Mouse (Mus musculus) heart, postnatal 4 days (tissue): ENCODE results near the gene Pon3. TPM values are rescaled to one million over a fixed set of nuclear protein-coding genes. Genes with fewer than 3 reads are reported as not detected.
"Not testable (repeated sequence)": the region's sequence is repeated elsewhere in the genome, so short reads cannot be mapped to it uniquely, and the experiment has no call there.

Experiments
- DNase-seq: peaks from one replicate; pipeline ENCODE4 v3.0.0; 2021
- total RNA-seq, 2 experiments: library from RNA; stranded (reverse); gene quantifications; 2 replicates each; pipeline ENCODE4 v1.2.3; 2021

Gene Pon3
- total RNA-seq, 2 experiments from 2014 or later, result 25.1 to 25.8 TPM

DNA sequence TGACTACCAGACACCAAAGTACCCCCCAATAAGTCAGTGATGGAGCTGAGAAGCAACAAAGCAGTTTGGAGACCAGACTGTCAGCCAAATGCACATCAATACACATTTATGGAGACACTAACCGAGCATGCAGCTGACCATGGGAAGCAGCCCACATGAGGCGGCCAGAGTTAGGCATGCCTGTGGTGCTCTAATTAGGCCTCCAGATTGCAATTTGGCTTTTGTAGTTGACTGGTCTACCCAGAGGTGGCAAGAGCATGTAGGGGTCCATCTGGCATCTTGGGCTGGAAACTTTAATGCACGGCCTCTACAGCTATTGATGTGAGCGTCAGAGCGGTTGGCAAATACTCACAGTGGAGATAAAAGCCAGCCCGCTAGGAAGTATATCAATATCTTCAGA lies 10.2 kb downstream of the Pon3 start:
- DNase-seq, result no peak

DNA sequence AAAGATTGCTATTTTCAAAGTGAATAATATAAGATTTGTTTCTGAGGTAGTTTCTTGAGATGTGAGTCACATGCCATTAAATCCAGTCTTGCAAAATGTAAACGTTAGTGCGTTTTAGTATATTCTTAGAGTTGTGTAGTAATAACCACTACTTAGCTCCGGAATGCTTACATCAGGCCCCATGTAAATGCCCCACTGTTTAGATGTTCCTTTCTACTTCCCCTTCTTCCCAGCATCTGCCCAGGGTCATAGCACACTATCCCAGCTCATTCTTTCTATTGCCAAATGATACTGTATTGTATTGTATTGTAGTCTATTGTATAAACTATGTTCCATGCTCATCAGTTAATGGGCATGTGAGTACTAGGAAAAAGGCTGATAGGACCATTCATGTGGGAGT lies 17.3 kb downstream of the Pon3 start:
- DNase-seq, result no peak

DNA sequence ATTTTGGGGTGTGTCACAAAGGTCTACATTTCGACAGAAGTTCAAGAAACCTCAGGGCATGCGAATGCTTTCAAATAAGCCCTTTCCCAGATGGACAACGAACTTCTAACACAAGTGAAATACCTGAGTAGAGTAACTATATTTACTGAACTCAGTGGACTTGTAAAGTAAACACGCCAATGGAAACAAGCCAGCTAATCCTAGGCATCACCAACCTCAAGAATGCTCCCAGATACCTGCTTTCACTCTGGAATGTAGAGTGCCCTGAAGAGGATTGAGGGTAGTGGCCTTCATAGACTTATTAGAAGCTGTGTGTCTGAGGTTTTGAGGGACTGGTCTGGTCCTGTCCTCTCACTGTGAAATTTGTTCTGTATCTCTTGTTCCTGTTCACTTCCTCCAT lies 18.6 kb downstream of the Pon3 start:
- no peak for DNase-seq

DNA sequence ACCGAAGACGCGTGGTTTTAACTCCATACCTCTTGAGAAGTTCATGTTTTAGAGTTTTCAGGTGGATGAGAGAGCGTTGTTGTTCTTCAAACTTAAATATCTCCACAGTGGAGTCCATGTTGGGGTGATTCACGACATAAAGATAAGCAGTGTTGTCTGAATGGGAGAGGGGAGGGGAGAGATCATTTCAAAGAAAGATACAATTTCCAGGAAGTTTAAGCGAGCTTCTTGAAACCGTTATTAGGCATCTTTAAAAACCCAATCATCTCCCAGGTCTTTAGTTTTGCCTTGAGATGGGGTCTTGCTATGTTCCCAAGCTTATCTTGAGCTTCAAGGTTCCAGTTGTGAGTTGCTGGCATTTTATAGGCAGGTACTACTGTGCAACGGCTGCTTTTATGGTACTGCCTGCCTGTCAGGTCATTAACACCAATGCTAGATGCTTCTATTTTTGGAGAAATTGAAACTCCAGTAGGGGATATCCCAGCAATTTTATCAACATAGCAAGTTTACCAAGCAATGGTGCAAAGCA lies 19.2 kb downstream of the Pon3 start:
- no peak for DNase-seq

DNA sequence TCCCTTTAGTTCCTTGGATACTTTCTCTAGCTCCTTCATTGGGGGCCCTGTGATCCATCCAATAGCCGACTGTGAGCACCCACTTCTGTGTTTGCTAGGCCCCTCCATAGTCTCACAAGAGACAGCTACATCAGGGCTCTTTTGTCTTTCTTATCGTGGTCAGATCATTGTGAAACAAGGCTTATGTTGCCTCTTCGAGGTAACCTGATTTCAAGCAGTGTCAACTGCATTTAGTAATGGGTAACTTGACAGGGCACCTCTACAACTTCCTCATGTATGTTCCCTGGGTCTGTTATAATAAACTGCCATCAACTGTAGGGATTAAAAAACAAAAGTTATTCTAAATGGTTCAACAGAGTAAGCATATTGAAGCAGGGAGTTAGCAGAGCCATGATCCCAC lies 21.5 kb downstream of the Pon3 start:
- DNase-seq, result no peak

DNA sequence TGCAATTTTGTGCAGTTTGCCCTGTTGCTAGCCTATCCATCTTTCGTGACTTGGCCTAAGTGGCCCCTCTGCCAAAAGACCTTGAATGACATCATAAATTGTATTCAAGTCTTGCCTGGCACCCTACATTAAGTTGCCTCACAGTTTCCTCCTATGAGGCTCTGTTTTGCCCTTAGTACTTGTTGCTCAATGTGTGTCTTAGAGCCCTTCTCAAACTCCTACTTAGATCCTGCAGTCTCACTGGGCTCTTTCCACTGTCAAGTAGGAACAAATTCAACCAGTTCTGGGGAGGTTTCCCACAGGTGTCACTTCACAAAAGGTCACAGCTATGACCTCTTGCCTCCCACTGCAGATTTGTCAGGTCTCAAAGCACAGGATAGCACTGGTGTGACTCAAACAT lies 22.3 kb downstream of the Pon3 start:
- no peak for DNase-seq

DNA sequence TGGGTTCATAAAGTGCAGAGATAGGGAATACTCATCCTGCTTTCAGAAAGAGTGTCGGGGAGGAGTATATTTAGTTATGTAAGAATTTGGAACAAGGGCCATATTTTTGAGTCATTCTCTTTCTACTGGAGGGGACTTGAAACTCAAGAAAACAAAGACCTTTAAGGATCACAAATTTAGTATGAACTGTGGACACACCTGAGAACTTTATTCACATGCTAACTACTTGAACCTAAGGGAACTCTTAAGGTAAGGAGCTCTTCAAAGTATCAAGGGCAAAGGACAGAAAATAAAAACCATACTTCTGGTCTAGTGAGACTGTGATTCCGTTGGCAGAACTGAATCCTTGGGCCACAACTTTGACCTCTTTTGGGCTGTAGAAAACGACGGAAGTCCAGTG lies 24.1 kb downstream of the Pon3 start:
- DNase-seq, result no peak

DNA sequence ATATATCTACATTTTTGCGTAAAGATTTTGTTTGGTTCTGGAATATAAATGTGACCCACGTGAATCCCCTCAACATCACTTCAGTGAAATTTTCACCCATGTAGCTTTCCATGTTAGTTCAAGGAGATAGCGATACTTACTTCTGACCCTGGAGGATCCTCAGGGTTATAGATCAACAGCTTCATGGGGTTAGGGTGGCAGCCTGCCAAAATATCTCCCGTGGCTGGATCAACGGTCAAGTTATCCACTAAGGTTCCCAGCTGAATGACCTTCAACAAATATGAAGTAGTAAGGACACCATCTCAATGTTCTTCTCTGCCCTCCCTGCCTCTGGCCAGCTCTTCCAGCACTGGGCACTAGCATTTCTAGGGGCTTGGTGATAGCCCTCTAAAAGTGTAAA lies 25.8 kb downstream of the Pon3 start:
- DNase-seq, result no peak

DNA sequence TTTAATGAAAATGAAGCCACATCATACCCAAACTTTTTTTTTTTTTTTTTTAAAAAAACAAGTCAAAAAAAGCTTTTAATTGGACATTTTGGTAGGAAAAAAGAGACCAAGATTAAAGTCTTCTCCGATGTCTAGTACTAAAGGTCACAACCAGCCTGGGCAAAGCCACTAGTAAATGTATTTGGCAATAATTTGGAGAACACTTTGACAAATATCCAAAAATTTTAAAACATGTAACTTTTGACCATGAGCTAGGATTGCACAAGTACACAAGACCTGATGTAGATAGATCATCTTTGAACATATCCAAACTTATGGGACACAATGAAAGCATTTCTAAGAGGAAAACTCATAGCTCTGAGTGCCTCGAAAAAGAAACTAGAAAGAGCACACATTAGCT lies 32.5 kb downstream of the Pon3 start:
- not testable (repeated sequence) for DNase-seq

DNA sequence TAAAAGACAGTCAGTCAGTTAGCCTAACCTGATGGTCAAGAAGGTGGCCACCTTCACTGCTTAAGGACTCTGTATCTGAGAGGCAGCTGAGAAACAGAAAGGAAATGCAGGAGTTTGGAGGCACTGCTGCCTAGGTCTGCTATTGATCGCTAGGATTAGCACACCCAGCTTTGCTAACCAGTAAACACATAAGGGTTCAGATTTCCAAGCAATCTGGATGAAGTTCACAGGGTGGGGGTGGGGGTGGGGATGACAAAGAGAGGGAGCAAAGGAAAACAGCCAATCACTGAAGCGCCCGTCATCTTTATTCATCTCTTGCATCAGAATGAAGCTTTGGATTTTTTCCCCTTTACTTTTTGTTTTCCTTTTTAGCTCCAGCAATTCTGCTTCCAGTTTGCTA lies 34.0 kb downstream of the Pon3 start:
- no peak for DNase-seq

DNA sequence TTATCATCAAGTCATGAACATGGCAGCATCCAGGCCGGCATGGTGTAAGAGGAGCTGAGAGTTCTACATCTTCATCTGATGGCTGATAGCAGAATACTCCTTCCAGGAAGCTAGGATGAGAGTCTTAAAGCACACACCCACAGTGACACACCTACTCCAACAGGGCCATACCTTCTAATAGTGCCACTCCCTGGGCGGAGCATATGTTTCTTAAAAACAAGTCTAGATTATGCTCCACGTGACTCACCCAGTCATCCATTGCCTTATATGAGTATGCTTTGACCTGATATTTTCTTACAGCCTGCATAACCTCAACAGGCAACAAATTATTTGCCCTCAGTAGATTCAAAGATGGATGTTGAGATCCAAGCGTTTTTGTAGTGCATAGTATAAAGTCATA lies 37.9 kb downstream of the Pon3 start:
- no peak for DNase-seq

DNA sequence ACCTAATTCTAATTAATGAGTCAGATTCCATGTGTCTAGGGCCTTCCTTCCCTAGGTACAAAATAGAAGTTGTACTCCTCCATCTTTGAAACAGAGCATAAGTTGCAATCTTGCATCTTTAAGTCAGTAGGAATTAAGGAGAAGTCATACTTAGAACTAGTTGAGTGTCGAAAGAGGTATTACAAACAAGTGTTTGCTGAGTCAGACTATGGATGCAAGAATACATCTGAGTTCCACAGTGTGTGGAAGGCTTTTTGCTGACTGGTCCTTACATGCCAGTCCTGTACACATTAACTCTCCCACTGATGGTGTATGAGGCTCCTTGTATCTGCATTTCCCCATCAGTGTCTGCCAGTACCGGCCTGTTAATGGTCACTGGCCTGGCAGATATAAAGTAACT lies 48.3 kb downstream of the Pon3 start:
- DNase-seq, result no peak

DNA sequence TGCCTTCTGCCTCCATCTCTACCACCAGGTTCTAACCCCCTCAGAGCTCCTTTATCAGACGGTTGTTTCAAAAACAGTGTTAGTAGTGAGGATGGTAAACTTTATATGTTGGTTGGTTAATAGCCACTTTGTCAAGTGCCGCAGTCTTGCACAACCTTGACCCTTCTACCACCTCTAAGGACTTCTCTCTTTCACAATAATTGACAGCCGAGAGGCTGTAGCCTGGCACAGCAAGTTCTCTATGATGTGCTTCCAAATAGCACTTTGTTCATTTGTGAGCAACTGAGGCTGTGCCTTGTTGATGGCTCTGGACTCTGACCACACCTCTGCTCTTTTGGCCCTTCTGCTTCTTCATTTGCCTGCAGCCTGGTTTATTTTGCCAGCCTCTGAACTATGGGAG lies 56.2 kb downstream of the Pon3 start:
- DNase-seq, result no peak

DNA sequence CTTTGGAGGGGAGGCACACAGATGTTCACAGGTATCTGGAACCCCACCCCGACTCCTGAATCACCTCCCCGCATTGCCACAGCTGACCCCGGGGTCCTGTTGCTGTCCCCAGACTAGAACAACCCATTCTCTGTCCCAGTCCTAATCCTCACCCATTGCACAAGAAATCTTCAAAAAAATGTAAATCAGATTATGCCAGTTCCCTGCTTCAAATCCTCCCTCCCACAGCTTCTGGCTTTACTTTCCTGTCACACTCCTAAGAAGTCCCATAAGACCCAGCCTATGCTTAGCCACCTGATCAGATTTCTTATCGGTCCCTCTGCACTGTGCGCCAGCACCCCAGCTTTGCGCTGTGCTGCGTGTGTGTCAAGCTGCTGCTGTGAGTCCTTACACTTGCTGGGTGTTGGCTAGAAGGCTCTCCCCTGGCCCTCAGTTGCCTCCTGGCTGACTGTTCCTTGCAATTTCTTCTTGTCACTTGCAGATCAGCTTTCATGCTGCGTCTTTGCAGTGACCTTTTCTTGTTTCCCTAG lies 56.6 kb downstream of the Pon3 start:
- DNase-seq, result no peak

DNA sequence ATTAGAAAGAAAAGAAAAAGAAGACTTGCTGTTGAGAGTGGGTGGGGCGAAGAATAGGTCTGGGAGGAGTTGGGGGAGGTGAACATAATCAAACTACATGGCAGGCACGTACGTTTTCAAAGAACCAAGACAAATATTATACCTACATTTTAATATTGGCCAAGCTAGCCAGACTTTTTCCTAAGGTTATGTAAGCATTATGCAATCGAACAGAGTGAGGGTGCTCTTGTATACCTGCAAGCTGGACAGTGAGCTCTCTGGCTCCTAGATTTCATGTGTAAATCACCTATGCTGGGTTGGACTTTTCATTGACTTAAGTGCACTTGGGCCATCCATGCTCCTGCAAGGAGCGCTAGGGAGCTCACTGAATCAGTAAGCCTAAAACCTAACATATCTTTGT lies 57.5 kb downstream of the Pon3 start:
- no peak for DNase-seq

DNA sequence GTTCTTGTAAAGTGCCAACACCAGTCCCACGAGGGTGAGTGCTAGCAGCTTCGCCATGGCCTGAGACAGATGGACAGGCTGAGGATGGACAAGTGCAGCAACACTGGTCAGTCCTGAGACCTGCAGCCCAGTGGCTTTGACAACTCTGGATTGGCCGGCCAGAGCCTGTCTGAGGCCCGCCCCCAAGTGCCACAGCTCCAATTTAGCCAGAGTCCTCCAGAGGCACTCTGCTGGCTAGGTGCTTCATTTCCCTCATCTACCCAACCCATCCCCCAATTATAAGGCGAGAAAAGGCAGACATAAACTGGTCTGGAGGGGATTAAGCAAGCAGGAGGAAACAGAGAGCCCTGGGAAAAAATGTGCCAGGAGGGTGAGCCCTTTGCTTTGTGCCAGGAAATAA lies 62.4 kb downstream of the Pon3 start, which contains the start of gene Pon1:
TSS of gene Pon1 (minus strand) at position 254 of the 400 bp plus-strand sequence.
- DNase-seq, result no peak

DNA sequence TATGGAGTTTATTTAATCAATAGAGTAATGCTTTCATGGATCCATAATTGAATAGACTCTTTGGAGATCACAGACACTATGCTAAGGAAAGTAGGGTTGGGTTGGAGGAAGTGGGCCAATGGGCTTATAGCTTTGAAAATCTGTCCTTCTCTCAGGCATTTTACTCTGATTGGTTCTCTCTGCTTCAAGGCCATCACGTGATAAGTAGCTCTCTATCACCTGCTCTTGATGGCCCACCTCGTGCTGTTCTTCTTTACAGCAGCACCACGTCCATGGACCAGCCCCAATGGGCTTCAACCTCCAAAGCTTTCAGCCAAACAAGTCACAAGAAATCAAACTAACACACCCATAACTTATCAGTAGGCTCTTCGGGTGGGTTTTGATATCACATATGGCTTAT lies 65.3 kb downstream of the Pon3 start:
- DNase-seq, result no peak

DNA sequence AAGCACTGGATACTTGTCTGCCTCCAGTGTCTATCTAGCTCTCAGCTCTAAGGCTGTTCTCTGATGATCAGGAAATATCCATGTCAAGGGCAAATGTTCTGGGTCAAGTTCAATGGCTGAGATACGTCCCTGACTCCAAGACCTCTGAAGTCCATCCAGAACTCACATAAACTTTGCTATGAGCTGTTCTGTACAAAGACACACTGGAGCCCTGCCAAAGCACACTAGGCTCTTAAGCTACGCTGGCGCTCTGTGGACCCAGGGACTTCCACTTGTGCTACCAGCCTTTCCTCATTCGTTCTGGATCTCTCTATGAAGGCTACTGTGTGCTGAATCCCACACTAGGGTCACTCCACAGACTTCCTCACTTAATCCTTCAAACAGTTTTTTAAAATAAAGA lies 66.6 kb downstream of the Pon3 start:
- peak; percentile 37 for DNase-seq

DNA sequence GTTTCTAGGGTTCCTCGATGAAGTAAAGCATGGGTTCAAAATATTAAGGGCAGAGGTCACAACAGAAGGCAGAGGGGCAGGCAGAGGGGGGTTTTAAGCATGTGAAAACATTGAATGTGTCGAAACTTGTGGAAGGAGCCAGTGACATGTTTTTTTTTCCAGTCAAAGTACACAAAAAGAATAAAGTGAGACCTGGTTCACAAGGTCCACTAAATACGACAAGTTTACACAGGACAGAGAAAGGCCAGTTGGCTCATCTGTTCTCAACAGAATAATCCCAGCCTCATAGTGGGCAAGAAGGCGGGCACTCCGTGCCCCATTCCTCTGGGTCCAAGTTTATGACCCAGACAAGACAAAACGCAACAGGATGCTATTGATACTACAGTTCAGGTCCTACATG lies 67.1 kb downstream of the Pon3 start:
- DNase-seq, result no peak

DNA sequence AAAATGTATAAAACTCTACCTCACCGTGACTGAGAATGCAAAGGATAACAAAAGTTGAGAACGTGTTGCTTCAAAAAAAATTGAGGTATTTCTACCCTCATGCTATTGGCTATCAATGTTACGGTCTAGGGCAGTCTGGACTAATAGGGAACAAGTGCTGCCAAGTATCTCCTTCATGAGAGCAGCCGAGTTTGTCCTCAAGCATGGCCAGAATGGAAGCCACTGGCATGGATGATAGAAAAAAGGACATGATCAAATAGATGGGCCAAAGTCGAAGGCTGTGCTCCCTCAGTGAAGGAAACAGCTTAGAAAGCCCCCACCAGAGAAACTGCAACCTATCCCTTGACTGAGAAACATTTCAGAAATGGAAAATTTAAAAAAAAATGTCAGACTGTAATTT lies 68.0 kb downstream of the Pon3 start:
- DNase-seq, result no peak

DNA sequence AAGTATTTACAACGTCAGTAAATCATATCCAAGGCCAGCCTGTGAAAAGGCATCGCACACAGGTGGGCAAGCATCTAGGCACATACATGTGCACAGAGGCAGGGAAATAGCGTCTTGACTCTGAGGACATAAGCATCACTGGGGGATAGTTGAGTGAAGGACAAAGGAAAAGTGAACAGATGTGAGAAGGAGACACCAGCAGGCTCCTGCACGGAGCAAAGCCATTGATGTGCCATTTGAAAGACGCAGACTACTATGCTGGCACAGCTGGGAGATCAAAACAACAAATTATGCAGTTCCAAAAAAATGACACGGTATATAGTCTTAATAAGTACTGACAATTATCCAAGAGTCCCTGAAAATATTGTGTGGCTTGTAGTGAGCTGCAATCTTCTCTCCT lies 68.5 kb downstream of the Pon3 start:
- DNase-seq, result no peak

DNA sequence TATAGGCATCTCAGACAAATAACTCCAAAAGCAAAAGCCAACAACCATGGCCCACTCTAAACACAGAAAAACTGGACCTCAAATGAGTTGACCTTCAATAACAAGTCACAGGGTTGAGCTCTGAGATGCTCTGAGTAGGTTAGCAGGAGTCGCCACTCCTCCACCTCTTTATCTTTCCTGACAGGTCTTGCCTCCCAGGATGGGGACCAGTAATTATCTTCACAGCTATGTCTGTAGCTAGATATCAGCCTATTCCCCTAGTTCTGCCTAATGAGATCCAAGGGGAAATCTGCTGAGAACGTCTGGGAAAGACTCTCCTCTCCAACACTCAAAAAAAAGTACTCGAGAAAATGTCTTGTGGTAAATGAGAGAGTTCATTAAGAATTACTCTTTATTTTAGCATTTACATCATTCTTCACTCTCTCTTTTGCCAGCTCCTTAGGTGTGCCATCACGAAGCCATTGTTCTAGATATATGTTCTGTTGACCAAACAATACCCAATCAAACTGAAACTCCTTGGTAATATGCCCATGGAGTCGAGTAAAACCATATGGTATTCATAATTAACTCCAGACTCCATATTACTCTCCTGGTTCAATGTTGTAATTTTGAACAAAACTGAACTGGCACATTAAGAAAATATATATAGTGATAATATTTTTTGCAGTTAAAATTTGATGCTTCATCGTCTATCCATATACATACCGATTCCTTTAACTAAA lies 69.7 kb downstream of the Pon3 start:
- no peak for DNase-seq

DNA sequence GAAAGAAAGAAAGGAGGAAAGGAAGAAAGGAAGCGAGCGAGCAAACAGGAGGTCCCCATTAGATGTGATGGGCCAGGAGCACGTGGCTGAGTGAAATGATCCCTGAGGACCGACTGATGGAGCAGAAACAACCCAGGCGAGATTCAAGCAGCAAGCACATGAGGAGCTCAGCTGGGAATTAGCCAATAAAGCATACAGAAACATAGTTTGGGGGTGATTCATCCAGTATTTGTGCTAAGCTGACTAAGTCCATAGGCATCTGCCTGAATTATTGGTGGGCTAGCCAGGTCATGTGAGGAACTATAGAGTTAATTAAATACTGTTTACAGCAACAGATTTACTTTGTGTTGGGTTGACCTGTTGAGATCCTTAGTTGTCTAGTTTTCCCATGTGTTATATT lies 75.4 kb downstream of the Pon3 start:
- DNase-seq, result no peak

DNA sequence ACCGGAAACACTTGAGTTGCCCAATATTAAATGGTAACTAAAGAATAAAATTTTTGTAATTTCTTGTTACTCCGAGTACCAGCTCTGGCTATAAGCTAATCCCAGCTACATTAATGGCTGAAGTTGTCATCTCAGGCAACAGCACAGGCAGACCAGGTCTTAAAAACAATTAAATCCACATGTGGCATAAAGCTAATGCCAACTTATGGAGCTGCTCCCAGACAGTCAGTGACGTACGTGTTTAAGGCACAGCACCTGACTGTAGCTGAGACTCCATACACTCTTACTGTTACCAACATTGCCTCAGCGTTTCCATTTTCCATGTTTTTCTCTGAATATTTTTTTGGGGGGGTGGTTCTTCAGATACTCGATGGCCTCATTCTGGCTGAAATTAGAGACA lies 76.9 kb downstream of the Pon3 start:
- DNase-seq, result no peak
